Mouse (Mus musculus): ENCODE measurements around the gene Flt1. TPM values are rescaled to one million over a fixed set of nuclear protein-coding genes. Genes with fewer than 3 reads are reported as not detected.
A peak's percentile ranks its signal among the peaks of the same experiment; 100 is the strongest.

Flt1 gene
- polyA plus RNA-seq, 1 experiment from 2014 or later = 22.9 TPM

GRCm38 (mm10) chr5:147715391-147715790 lies 10.4 kb downstream of the Flt1 start:
- H3K9ac ChIP-seq = no peak overlapping the region
- peak; percentile 23 for DNase-seq
- no peaks in the 10 kb centered on the region for H3K9me3 ChIP-seq (ENCODE audit: low read depth, low read length)
- no peaks in the 10 kb centered on the region for H3K36me3 ChIP-seq (ENCODE audit: insufficient read depth)
- H3K4me2 ChIP-seq = no peak overlapping the region
- 0 out of 2 replicates have a peak, but pooled peaks cover 8% of the 10 kb centered on the region for H3K27me3 ChIP-seq (ENCODE audit: insufficient read depth, low read length)
- no peak for ATAC-seq (ENCODE audit: insufficient read depth)
- WGBS = 48% methylated on average over 13 of the region's 13 CpGs
- H3K27ac ChIP-seq (ENCODE audit: low read depth) = no peak overlapping the region
- no peaks in the 10 kb centered on the region for H3K4me1 ChIP-seq (ENCODE audit: insufficient read depth)
- H3K4me3 ChIP-seq (ENCODE audit: low read depth, low read length) = no peak overlapping the region
- TF ChIP-seq CTCF (IDR thresholded peaks at IDR 0.05; ENCODE audit: low read depth) = no peak

DNA sequence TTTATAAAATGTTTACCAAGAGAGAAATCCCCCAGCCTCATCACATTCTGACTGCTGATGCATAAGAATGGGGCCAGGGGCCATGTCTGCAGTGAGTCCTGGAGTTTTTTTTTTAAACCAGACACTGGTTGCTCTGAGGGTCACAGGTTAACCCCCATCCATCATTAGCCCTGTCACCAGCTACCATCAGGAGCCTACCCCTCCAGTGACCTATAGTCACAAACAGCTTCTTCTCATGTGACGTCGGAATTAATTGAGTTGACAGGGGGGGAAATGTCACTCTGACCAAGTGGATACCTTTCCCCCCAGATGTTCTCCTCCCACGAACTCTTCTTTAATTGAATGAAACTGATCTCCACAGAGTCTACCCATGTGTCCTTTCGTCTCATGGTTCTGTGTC lies 17.3 kb downstream of the Flt1 start:
- H3K4me3 ChIP-seq (ENCODE audit: low read depth, low read length) = no peak overlapping the region
- H3K4me2 ChIP-seq = no peak overlapping the region
- H3K9me3 ChIP-seq (ENCODE audit: low read depth, low read length) = no peaks in the 10 kb centered on the region
- H3K4me1 ChIP-seq (ENCODE audit: insufficient read depth) = no peaks in the 10 kb centered on the region
- 30% methylated on average over 4 of the region's 4 CpGs for WGBS
- H3K27me3 ChIP-seq (ENCODE audit: insufficient read depth, low read length) = no peaks in the 10 kb centered on the region
- H3K9ac ChIP-seq = no peak overlapping the region
- H3K27ac ChIP-seq (ENCODE audit: low read depth) = no peak overlapping the region
- no peak for TF ChIP-seq CTCF (IDR thresholded peaks at IDR 0.05; ENCODE audit: low read depth)
- ATAC-seq (ENCODE audit: insufficient read depth) (no peak), DNase-seq (no peak)
- H3K36me3 ChIP-seq (ENCODE audit: insufficient read depth) = no peaks in the 10 kb centered on the region

GRCm38 (mm10) chr5:147707479-147707878 lies 18.3 kb downstream of the Flt1 start:
- no peaks in the 10 kb centered on the region for H3K4me1 ChIP-seq (ENCODE audit: insufficient read depth)
- H3K36me3 ChIP-seq (ENCODE audit: insufficient read depth) = no peaks in the 10 kb centered on the region
- no peak overlapping the region for H3K9ac ChIP-seq
- ATAC-seq (ENCODE audit: insufficient read depth) (no peak), DNase-seq (no peak)
- WGBS = 28% methylated on average over 4 of the region's 4 CpGs
- H3K27me3 ChIP-seq (ENCODE audit: insufficient read depth, low read length) = no peaks in the 10 kb centered on the region
- no peak overlapping the region for H3K4me3 ChIP-seq (ENCODE audit: low read depth, low read length)
- no peaks in the 10 kb centered on the region for H3K9me3 ChIP-seq (ENCODE audit: low read depth, low read length)
- TF ChIP-seq CTCF (IDR thresholded peaks at IDR 0.05; ENCODE audit: low read depth) = no peak
- no peak overlapping the region for H3K4me2 ChIP-seq
- no peak overlapping the region for H3K27ac ChIP-seq (ENCODE audit: low read depth)

GRCm38 (mm10) chr5:147704890-147705289 lies 20.9 kb downstream of the Flt1 start:
- DNase-seq = no peak
- no peak overlapping the region for H3K9ac ChIP-seq
- H3K27me3 ChIP-seq (ENCODE audit: insufficient read depth, low read length) = no peaks in the 10 kb centered on the region
- H3K4me2 ChIP-seq = no peak overlapping the region
- H3K27ac ChIP-seq (ENCODE audit: low read depth) = no peak overlapping the region
- 44% methylated on average over 4 of the region's 4 CpGs for WGBS
- H3K4me3 ChIP-seq (ENCODE audit: low read depth, low read length) = no peak overlapping the region
- H3K4me1 ChIP-seq (ENCODE audit: insufficient read depth) = no peaks in the 10 kb centered on the region
- TF ChIP-seq CTCF (IDR thresholded peaks at IDR 0.05; ENCODE audit: low read depth) = no peak
- no peak for ATAC-seq (ENCODE audit: insufficient read depth)
- no peaks in the 10 kb centered on the region for H3K9me3 ChIP-seq (ENCODE audit: low read depth, low read length)
- H3K36me3 ChIP-seq (ENCODE audit: insufficient read depth) = no peaks in the 10 kb centered on the region

DNA sequence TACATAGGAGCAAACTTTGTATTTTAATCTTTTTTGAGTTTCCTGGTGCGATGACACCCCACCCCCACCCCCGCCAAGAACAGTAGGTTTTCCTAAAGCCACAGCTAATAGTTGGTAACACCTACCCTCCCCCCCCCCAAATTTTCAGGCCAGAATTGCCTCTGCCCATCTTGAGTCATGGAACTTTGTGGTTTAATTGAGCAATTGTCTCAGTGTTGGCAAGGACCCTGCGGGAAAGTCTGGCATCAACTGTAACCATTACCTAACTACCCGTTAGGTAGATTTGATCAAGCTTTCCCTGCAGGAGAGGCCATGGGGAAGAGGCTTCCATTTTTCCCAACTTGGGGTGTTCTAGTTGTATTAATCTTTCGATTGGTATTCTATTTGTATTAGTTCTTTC lies 23.4 kb downstream of the Flt1 start:
- ATAC-seq (ENCODE audit: insufficient read depth) = no peak
- Histone ChIP-seq H3K27me3 (ENCODE audit: insufficient read depth, low read length) (0 out of 2 replicates have a peak, but pooled peaks cover 3% of the 10 kb centered on the region), H3K4me1 (ENCODE audit: insufficient read depth) (no peaks in the 10 kb centered on the region), H3K27ac (ENCODE audit: low read depth) (no peak overlapping the region), H3K9ac (no peak overlapping the region), H3K36me3 (ENCODE audit: insufficient read depth) (no peaks in the 10 kb centered on the region), H3K4me2 (no peak overlapping the region), H3K4me3 (ENCODE audit: low read depth, low read length) (no peak overlapping the region), H3K9me3 (ENCODE audit: low read depth, low read length) (no peaks in the 10 kb centered on the region)
- TF ChIP-seq CTCF (IDR thresholded peaks at IDR 0.05; ENCODE audit: low read depth) = no peak
- 82% methylated on average over 5 of the region's 5 CpGs for WGBS
- no peak for DNase-seq

DNA sequence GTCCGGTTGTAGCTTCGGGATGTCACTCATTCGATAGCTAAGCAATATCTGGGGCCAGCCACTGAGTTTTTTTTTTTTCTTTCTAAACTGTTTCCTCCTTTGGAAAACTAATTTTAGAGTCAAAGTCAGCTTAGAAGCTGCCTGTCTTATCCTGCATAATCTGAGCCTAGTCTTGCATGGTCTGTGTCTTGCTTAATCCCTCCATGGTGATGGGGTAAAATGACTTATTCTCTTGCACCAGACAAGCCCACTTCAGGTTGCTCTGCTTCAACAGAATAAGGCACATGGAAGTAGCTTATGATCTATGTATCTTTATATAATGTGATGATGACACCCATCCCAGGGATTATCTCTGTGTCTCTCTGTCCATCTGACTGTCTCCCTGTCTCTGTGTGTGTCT lies 24.8 kb downstream of the Flt1 start:
- H3K36me3 ChIP-seq (ENCODE audit: insufficient read depth) = no peaks in the 10 kb centered on the region
- no peak for DNase-seq
- no peaks in the 10 kb centered on the region for H3K4me1 ChIP-seq (ENCODE audit: insufficient read depth)
- no peak overlapping the region for H3K9ac ChIP-seq
- no peak overlapping the region for H3K27ac ChIP-seq (ENCODE audit: low read depth)
- 91% methylated on average over 3 of the region's 3 CpGs for WGBS
- H3K4me3 ChIP-seq (ENCODE audit: low read depth, low read length) = no peak overlapping the region
- 0 out of 2 replicates have a peak, but pooled peaks cover 3% of the 10 kb centered on the region for H3K27me3 ChIP-seq (ENCODE audit: insufficient read depth, low read length)
- ATAC-seq (ENCODE audit: insufficient read depth) = no peak
- H3K4me2 ChIP-seq = no peak overlapping the region
- TF ChIP-seq CTCF (IDR thresholded peaks at IDR 0.05; ENCODE audit: low read depth) = no peak
- no peaks in the 10 kb centered on the region for H3K9me3 ChIP-seq (ENCODE audit: low read depth, low read length)

DNA sequence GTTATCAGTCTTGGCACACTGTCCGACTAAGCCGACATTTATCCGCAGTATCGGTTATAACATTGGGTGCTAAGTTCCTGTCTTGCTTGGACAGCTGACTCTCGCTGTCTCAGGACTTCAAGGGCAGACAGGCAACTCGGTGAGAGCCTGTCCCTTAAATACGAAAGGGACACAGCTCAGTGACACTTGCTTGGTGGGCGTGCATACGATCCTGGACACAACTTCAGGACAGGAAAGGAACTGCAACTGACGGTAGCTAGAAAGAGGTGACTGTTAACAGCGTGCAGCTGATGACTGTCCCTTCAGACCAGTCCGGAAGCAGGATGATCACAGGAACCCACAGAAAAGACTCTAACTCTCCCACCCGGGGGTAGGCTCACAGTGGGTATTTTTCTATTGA lies 27.8 kb downstream of the Flt1 start:
- Histone ChIP-seq H3K36me3 (ENCODE audit: insufficient read depth) (no peaks in the 10 kb centered on the region), H3K9me3 (ENCODE audit: low read depth, low read length) (no peaks in the 10 kb centered on the region), H3K4me3 (ENCODE audit: low read depth, low read length) (no peak overlapping the region), H3K27ac (ENCODE audit: low read depth) (no peak overlapping the region), H3K27me3 (ENCODE audit: insufficient read depth, low read length) (0 out of 2 replicates have a peak, but pooled peaks cover 3% of the 10 kb centered on the region), H3K4me1 (ENCODE audit: insufficient read depth) (no peaks in the 10 kb centered on the region), H3K4me2 (peak overlapping the region; percentile 28; the same call in 1 of the 2 replicates), H3K9ac (no peak overlapping the region)
- peak; percentile 56 for TF ChIP-seq CTCF (IDR thresholded peaks at IDR 0.05; ENCODE audit: low read depth)
- WGBS = 23% methylated on average over 13 of the region's 13 CpGs
- ATAC-seq (ENCODE audit: insufficient read depth) = no peak
- peak; percentile 49 for DNase-seq

GRCm38 (mm10) chr5:147697165-147697564 lies 28.6 kb downstream of the Flt1 start:
- Histone ChIP-seq H3K27me3 (ENCODE audit: insufficient read depth, low read length) (0 out of 2 replicates have a peak, but pooled peaks cover 3% of the 10 kb centered on the region), H3K4me3 (ENCODE audit: low read depth, low read length) (no peak overlapping the region), H3K27ac (ENCODE audit: low read depth) (no peak overlapping the region), H3K36me3 (ENCODE audit: insufficient read depth) (no peaks in the 10 kb centered on the region), H3K9me3 (ENCODE audit: low read depth, low read length) (no peaks in the 10 kb centered on the region), H3K4me2 (no peak overlapping the region), H3K9ac (no peak overlapping the region), H3K4me1 (ENCODE audit: insufficient read depth) (no peaks in the 10 kb centered on the region)
- 31% methylated on average over 5 of the region's 5 CpGs for WGBS
- no peak for DNase-seq
- no peak for ATAC-seq (ENCODE audit: insufficient read depth)
- TF ChIP-seq CTCF (IDR thresholded peaks at IDR 0.05; ENCODE audit: low read depth) = no peak
